Mouse (Mus musculus) heart, adult 8-10 months (tissue): ENCODE data around the gene Olfr390. TPM values are rescaled to one million over a fixed set of nuclear protein-coding genes. Genes with fewer than 3 reads are reported as not detected.

ENCODE experiments used
- DNase-seq: peaks from one replicate; pipeline ENCODE4 v3.0.0; 2022; ENCODE audit warnings: low spot score
- total RNA-seq, 4 experiments: library from RNA; stranded (reverse); gene quantifications; 2 replicates each; pipeline ENCODE4 v1.2.4; 2022

Olfr390 gene
- not detected for total RNA-seq

- DNase-seq = no peak
These were observed at the start of gene Olfr390 for GRCm38 (mm10) chr11:73782664-73783063. Gene Olfr390 (plus strand): TSS chr11:73782964.

DNA sequence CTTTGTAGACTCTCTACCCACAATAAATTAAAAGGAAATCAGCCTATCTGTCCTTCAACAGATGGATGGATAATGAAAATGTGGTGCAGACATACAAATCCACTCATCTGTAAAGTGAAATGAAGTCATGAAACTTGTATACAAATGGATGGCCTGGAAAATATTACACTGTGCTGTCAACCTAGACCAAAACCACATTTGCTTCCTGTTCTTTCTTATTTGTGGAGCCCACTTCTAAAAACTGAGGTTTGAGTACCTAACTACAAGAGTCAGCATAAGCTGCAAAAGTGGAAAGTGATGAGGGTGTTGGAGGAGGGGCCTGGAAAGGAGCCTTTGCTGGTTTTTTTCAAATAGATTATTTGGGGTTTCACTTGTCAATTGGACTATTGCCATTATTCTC is 23.6 kb upstream of the Olfr390 start:
- no peak for DNase-seq

- no peak for DNase-seq
These were observed 2.2 kb upstream of the Olfr390 start, which contains the start of gene Olfr389 for GRCm38 (mm10) chr11:73780613-73781012. Gene Olfr389 (minus strand): TSS chr11:73780713.

GRCm38 (mm10) chr11:73802952-73803351 is 20.2 kb downstream of the Olfr390 start, which contains the start of gene Olfr391-ps:
Gene Olfr391-ps (minus strand): TSS chr11:73803052.
- no peak for DNase-seq

DNA sequence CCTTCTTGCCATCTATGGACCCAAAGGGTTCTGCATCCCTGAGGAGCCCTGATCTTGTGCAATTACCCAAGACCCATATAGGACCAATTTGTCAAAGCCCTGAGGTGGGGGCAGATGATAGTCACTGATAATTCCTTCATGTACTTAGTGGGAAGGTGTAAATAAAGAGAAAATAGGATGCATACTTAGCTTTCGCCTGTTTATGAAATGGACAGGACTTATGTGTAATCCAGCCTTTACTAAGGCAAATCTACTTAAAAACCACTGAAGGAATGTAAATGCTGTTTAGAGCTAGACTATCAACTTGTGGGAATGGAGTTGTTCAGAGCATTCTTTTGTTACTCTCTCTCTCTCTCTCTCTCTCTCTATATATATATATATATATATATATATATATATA is 34.2 kb downstream of the Olfr390 start, which contains the start of gene Olfr392:
Gene Olfr392 (minus strand): TSS at position 101 of the 400 bp plus-strand sequence.
- DNase-seq = no peak

Other genes with a start within 250 kb of the Olfr390 start
- gene Olfr385, start 190.0 kb upstream of the Olfr390 start, total RNA-seq = not detected
- gene Olfr384, start 184.4 kb upstream of the Olfr390 start, total RNA-seq = not detected
- gene Zfp735, start 94.2 kb upstream of the Olfr390 start, total RNA-seq = not detected
- not detected for gene Olfr389, start 2.3 kb upstream of the Olfr390 start, total RNA-seq
- gene Olfr391-ps, start 20.1 kb downstream of the Olfr390 start, total RNA-seq = not detected
- gene Olfr392, start 34.1 kb downstream of the Olfr390 start, total RNA-seq = not detected
- not detected for gene Olfr393, start 68.5 kb downstream of the Olfr390 start, total RNA-seq
- gene Olfr394, start 107.8 kb downstream of the Olfr390 start, total RNA-seq = not detected
- gene Olfr395, start 126.3 kb downstream of the Olfr390 start, total RNA-seq = not detected
- gene Olfr23, start 153.7 kb downstream of the Olfr390 start, total RNA-seq = not detected
- gene Olfr397, start 177.9 kb downstream of the Olfr390 start, total RNA-seq = not detected
- gene Olfr398, start 207.4 kb downstream of the Olfr390 start, total RNA-seq = not detected